Mouse (Mus musculus): Measurements from ENCODE around the gene Hnf4a. TPM values are rescaled to one million over a fixed set of nuclear protein-coding genes. Genes with fewer than 3 reads are reported as not detected.
A peak's percentile ranks its signal among the peaks of the same experiment; 100 is the strongest.
"Not testable (repeated sequence)": the region's sequence is repeated elsewhere in the genome, so short reads cannot be mapped to it uniquely, and the experiment has no call there.

The Hnf4a gene
- total RNA-seq (2021), result 2.4 TPM in 1 of 2 replicates, not detected in the other
- long read RNA-seq, full-length matches to known transcripts, result 14 of 61 reads
- long read RNA-seq, partial matches to known transcripts, result 38 of 61 reads
- long read RNA-seq, other reads (novel, unspliced or antisense), result 9 of 61 reads

GRCm38 (mm10) chr2:163506300-163507004 is at the start of gene Hnf4a:
Gene Hnf4a, plus strand, starts transcription at chr2:163506808.
- no peak for DNase-seq

- peak; percentile 29 for DNase-seq
Measured at GRCm38 (mm10) chr2:163458539-163459265, 47.9 kb upstream of the Hnf4a start.

- no peak for DNase-seq
Measured at GRCm38 (mm10) chr2:163459380-163459779, 47.2 kb upstream of the Hnf4a start.

GRCm38 (mm10) chr2:163460622-163461021 is 46.0 kb upstream of the Hnf4a start:
- DNase-seq, result no peak

- not testable (repeated sequence) for DNase-seq
Measured at GRCm38 (mm10) chr2:163461307-163461706, 45.3 kb upstream of the Hnf4a start.

- DNase-seq, result no peak
Measured at GRCm38 (mm10) chr2:163462386-163462785, 44.2 kb upstream of the Hnf4a start.

- no peak for DNase-seq
Measured at GRCm38 (mm10) chr2:163462801-163463200, 43.8 kb upstream of the Hnf4a start.

GRCm38 (mm10) chr2:163463251-163463769 is 43.3 kb upstream of the Hnf4a start:
- no peak for DNase-seq

GRCm38 (mm10) chr2:163463998-163464397 is 42.6 kb upstream of the Hnf4a start:
- no peak for DNase-seq

- DNase-seq, result no peak
Measured at GRCm38 (mm10) chr2:163464562-163464961, 42.0 kb upstream of the Hnf4a start.

- no peak for DNase-seq
Measured at GRCm38 (mm10) chr2:163466771-163467170, 39.8 kb upstream of the Hnf4a start.

GRCm38 (mm10) chr2:163467585-163467984 is 39.0 kb upstream of the Hnf4a start:
- DNase-seq, result peak; percentile 32

GRCm38 (mm10) chr2:163468866-163469265 is 37.7 kb upstream of the Hnf4a start:
- DNase-seq, result no peak

GRCm38 (mm10) chr2:163469711-163470110 is 36.9 kb upstream of the Hnf4a start:
- DNase-seq, result no peak

- peak; percentile 35 for DNase-seq
Measured at GRCm38 (mm10) chr2:163471136-163471535, 35.5 kb upstream of the Hnf4a start.

GRCm38 (mm10) chr2:163471710-163472465 is 34.7 kb upstream of the Hnf4a start:
- DNase-seq, result no peak

GRCm38 (mm10) chr2:163472466-163472851 is 34.1 kb upstream of the Hnf4a start, which contains the start of gene Fitm2:
Gene Fitm2, minus strand, starts transcription at chr2:163472629.
- DNase-seq, result peak; percentile 95

- peak; percentile 42 for DNase-seq
Measured at GRCm38 (mm10) chr2:163480191-163480825, 26.3 kb upstream of the Hnf4a start.

GRCm38 (mm10) chr2:163481539-163482029 is 25.0 kb upstream of the Hnf4a start:
- DNase-seq, result no peak

- DNase-seq, result no peak
Measured at GRCm38 (mm10) chr2:163487360-163487759, 19.2 kb upstream of the Hnf4a start.

GRCm38 (mm10) chr2:163489725-163490291 is 16.8 kb upstream of the Hnf4a start:
- no peak for DNase-seq
